Mouse (Mus musculus): ENCODE measurements at regions not wholly inside any gene's neighbourhood (a gene's known extent, or its start where the extent isn't known, plus 50 kb on each side); places are given as distances from the start of the nearest gene placed in this dataset.

DNA sequence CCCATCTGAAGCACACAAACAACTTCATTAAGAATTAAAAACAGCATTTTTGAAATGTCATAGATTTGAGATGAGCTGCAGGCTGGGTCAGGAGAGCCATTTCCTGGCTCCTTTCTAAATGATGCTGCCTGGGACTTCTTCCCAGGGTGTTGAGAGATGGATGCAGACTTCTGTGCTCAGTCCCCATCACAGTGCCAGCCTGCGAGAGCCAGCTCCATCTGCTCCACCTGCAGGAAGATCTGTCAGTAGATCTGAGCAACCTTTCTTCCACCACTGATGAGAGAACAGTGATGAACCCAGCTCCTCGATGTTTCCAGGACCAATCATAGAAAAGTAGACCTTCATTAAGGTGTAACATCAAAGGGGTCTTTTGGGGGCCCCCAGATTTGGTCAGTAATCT, 273.8 kb upstream of the Trpc7 start:
- 87% methylated on average over 2 of the region's 2 CpGs for WGBS
- no peak overlapping the region for H3K27ac ChIP-seq (replicated peaks)
- H3K4me3 ChIP-seq, result no peak overlapping the region
- ATAC-seq (ENCODE audit: low FRiP score, low read depth), result no peak
- no peak overlapping the region for H3K4me2 ChIP-seq
- H3K4me1 ChIP-seq (replicated peaks), result no peaks in the 10 kb centered on the region
- H3K9me3 ChIP-seq, result no peaks in the 10 kb centered on the region
- no peaks in the 10 kb centered on the region for H3K27me3 ChIP-seq
- H3K36me3 ChIP-seq, result no peaks in the 10 kb centered on the region
- H3K9ac ChIP-seq, result no peak overlapping the region

DNA sequence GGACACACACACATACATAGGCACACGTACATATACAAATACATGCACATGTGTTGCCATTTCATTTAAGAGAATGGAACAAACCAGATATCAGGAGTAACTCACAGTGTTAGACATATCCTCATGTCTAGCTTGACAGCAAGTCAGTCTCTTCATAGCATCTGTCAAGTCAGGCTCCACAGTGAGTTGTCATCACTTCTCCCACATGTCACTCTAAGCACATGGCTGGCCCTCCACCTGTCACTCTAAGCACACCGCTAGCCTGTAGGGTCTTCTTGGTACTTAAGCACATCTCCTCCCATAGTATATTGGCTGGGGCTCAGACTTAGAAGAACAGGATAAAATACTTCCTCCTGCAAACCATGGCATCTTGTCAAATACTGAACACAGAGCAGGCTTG, 269.6 kb upstream of the Trpc7 start:
- H3K36me3 ChIP-seq, result no peaks in the 10 kb centered on the region
- H3K4me1 ChIP-seq (replicated peaks), result no peaks in the 10 kb centered on the region
- H3K4me2 ChIP-seq, result no peak overlapping the region
- no peak overlapping the region for H3K4me3 ChIP-seq
- H3K27ac ChIP-seq (replicated peaks), result no peak overlapping the region
- no peaks in the 10 kb centered on the region for H3K27me3 ChIP-seq
- no peak for ATAC-seq (ENCODE audit: low FRiP score, low read depth)
- no peaks in the 10 kb centered on the region for H3K9me3 ChIP-seq
- H3K9ac ChIP-seq, result no peak overlapping the region
- WGBS, result 87% methylated on average over 2 of the region's 2 CpGs

DNA sequence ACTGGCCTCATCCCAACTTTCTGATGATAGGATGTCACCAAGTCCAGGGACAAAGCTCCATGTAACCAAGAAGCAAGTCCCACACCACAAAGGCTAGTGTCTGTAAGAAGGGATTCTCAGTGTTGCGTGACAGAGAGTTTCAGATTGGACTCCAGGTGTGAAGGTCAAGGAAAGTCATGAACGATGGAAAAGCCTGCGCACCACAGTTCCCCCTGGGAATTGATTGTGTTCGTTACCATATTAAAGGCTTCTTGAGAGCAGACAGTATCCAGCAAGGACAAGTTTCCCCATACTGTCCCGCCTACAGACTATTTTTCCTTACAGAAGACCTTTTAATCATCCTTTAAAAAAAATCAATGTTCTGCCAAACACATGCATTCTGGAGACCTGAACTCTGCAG, 257.0 kb upstream of the Trpc7 start:
- H3K4me3 ChIP-seq, result no peak overlapping the region
- H3K27ac ChIP-seq (replicated peaks), result no peak overlapping the region
- peaks cover 3% of the 10 kb centered on the region; the same call in 1 of the 2 replicates for H3K4me1 ChIP-seq (replicated peaks)
- H3K4me2 ChIP-seq, result no peak overlapping the region
- 46% methylated on average over 5 of the region's 5 CpGs for WGBS
- H3K9me3 ChIP-seq, result no peaks in the 10 kb centered on the region
- no peak overlapping the region for H3K9ac ChIP-seq
- no peaks in the 10 kb centered on the region for H3K27me3 ChIP-seq
- ATAC-seq (ENCODE audit: low FRiP score, low read depth), result no peak
- no peaks in the 10 kb centered on the region for H3K36me3 ChIP-seq

DNA sequence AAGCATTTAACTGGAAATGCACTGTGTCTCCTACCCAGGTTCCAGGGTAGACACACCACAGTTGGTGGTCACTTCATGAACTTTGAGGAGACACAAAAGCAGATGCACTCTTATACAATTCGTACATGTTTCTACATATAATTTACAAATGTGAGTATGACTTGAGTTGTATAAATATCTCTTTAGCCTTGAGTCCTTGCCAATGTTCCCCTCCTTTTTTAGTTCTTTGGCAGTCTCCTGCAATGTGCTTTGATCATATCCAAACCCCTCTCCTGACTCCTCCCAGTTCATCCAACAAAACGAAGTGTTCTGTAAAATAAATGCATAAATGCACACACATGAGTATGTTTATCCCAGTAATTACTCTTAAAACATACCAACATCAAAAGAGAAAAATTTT, 251.8 kb upstream of the Trpc7 start:
- H3K27ac ChIP-seq (replicated peaks), result no peak overlapping the region
- no peak overlapping the region for H3K9ac ChIP-seq
- H3K27me3 ChIP-seq, result no peaks in the 10 kb centered on the region
- no peaks in the 10 kb centered on the region for H3K9me3 ChIP-seq
- 78% methylated on average over 2 of the region's 2 CpGs for WGBS
- peaks cover 21% of the 10 kb centered on the region for H3K4me1 ChIP-seq (replicated peaks)
- no peak overlapping the region for H3K4me3 ChIP-seq
- H3K36me3 ChIP-seq, result no peaks in the 10 kb centered on the region
- ATAC-seq (ENCODE audit: low FRiP score, low read depth), result no peak
- H3K4me2 ChIP-seq, result no peak overlapping the region

DNA sequence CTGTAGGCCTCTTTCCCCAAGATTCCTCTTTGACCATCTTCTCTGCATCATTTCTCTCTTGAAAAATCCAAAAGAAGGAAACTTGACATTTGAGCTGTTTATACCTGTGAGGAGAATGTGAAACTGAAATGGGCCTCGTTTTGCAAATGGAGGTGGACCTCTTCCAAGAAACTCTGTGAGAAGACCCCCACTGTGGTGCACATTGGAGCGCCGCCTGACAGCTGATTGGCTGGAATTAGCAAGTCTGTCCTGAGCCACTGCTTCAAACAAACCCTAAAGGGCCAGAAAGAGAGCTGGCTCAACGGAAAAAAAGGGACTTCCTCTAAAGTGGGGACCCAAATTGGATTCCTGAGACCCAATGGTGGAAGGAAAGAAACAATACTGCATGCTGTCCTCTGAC, 250.9 kb upstream of the Trpc7 start:
- H3K4me1 ChIP-seq (replicated peaks), result peaks cover 24% of the 10 kb centered on the region
- no peaks in the 10 kb centered on the region for H3K36me3 ChIP-seq
- H3K27me3 ChIP-seq, result no peaks in the 10 kb centered on the region
- H3K4me3 ChIP-seq, result no peak overlapping the region
- 50% methylated on average over 4 of the region's 4 CpGs for WGBS
- H3K27ac ChIP-seq (replicated peaks), result no peak overlapping the region
- H3K4me2 ChIP-seq, result no peak overlapping the region
- H3K9me3 ChIP-seq, result no peaks in the 10 kb centered on the region
- no peak overlapping the region for H3K9ac ChIP-seq
- ATAC-seq (ENCODE audit: low FRiP score, low read depth), result no peak

DNA sequence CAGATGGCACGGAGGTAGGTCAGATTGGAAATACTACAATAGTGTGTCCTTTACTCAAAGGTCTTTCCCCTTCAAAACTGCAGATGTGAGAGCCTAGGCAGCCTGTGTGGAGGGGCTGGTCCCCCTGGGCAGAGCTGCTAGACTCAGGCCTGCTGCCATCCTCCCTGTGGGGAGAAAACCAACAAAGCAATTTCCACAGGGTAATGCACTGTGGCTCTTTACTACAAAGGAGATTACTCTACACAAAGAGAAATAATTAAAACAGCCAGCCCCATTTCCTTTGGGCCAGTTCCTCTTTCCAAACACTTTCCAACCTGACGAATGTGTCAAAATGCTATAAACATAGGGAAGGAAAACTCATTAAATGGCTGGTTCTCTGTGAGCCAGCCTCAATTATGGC, 250.0 kb upstream of the Trpc7 start:
- H3K4me1 ChIP-seq (replicated peaks), result peaks cover 24% of the 10 kb centered on the region
- H3K4me3 ChIP-seq, result no peak overlapping the region
- H3K27me3 ChIP-seq, result no peaks in the 10 kb centered on the region
- no peaks in the 10 kb centered on the region for H3K36me3 ChIP-seq
- H3K9me3 ChIP-seq, result no peaks in the 10 kb centered on the region
- 34% methylated on average over 2 of the region's 2 CpGs for WGBS
- no peak overlapping the region for H3K9ac ChIP-seq
- no peak overlapping the region for H3K27ac ChIP-seq (replicated peaks)
- no peak overlapping the region for H3K4me2 ChIP-seq
- ATAC-seq (ENCODE audit: low FRiP score, low read depth), result no peak

DNA sequence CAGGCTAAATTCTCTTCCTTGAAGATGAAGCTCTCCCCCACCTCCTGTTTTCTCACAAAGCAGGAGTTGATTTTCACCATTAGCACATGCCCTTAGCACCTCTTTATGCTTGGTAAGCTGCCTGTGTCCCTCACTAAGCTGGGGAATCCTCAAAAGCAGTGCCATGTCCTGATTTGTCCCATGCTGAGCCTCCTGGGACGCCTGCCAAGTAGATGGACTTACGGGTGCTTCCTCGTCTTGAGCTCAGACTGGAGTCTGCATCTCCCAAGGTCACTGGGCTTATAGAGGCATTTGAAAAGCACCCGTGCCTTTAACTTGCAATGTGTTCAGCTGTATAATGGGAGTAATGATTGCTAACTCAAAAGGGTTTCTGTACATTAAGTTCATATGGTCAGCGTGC, 247.1 kb upstream of the Trpc7 start:
- H3K9ac ChIP-seq, result no peak overlapping the region

DNA sequence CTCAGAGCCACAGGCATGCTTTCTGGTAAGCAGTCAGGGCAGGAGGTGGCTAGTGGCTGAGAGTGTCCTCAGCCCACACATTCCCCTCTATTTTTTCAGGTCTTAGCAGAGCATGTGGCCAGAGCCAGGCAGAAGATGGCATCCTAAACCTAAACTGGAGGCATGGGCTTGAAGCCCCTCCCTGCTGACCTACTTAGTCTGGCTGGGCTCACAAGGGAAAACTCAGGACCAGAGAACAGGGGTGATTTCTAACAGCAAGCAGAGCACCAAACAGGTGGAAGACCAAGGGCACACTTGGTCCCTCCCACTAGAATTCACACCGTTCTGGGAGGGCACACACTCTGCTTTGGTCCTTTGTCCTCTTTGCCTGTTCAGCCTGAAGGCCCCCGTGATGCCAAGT, 246.6 kb upstream of the Trpc7 start:
- H3K9ac ChIP-seq, result no peak overlapping the region
- no peak overlapping the region for H3K27ac ChIP-seq (replicated peaks)
- no peaks in the 10 kb centered on the region for H3K9me3 ChIP-seq
- no peaks in the 10 kb centered on the region for H3K27me3 ChIP-seq
- ATAC-seq (ENCODE audit: low FRiP score, low read depth), result no peak
- no peak overlapping the region for H3K4me2 ChIP-seq
- WGBS, result 24% methylated on average over 2 of the region's 2 CpGs
- H3K4me1 ChIP-seq (replicated peaks), result peaks cover 30% of the 10 kb centered on the region
- no peaks in the 10 kb centered on the region for H3K36me3 ChIP-seq
- H3K4me3 ChIP-seq, result no peak overlapping the region

More for the DNA sequence above, 247.1 kb upstream of the Trpc7 start:
- Histone ChIP-seq H3K27ac (replicated peaks) (no peak overlapping the region), H3K36me3 (no peaks in the 10 kb centered on the region), H3K4me1 (replicated peaks) (peaks cover 30% of the 10 kb centered on the region), H3K27me3 (no peaks in the 10 kb centered on the region), H3K9me3 (no peaks in the 10 kb centered on the region), H3K4me2 (no peak overlapping the region), H3K4me3 (no peak overlapping the region)
- 57% methylated on average over 5 of the region's 5 CpGs for WGBS
- ATAC-seq (ENCODE audit: low FRiP score, low read depth), result no peak

DNA sequence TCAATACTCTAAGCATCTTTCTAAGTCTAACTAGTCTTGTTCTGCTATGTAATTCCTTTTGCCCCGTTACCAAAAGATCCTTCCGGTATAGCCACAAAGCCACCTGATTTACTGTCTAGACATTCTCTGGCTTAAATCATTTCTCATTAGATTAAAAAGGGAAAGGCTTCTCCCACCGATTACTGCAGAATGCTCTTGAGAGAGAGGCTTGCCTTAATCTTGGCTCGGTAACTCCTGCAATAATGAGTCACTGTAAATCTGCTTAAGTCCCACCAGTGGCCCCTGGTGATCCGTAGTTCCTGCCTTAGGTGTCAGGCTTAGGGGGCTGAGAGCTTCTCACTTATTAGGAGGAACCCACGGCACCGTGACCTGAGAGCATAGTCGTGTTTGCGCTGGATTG, 220.1 kb upstream of the Trpc7 start:
- Histone ChIP-seq H3K27me3 (no peaks in the 10 kb centered on the region), H3K4me2 (no peak overlapping the region), H3K4me3 (no peak overlapping the region), H3K27ac (replicated peaks) (no peak overlapping the region), H3K4me1 (replicated peaks) (no peaks in the 10 kb centered on the region), H3K9me3 (no peaks in the 10 kb centered on the region), H3K36me3 (no peaks in the 10 kb centered on the region), H3K9ac (no peak overlapping the region)
- WGBS, result 65% methylated on average over 9 of the region's 9 CpGs
- ATAC-seq (ENCODE audit: low FRiP score, low read depth), result no peak

DNA sequence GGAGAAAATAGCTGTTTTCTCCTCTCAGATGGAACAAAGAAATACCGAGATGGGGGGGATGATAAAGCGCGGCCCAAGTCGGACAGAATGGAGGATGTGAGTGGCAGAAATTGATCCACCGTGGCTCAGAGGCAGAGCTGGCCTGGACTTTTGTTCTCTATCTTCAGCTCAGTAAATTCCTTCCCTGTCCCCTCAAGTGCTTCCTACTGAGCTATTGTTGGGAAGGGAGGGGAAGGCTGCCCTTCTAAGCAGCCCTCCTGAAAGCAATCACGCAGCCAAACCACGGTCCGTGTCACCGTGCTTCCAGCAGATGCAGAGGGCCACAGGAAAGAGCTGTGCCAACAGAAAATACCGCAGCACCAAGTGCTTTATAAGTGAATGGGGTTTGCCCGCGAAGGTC, 212.2 kb upstream of the Trpc7 start:
- no peak overlapping the region for H3K4me3 ChIP-seq
- peak overlapping the region; percentile 9; the same call in 1 of the 2 replicates for H3K4me2 ChIP-seq
- no peaks in the 10 kb centered on the region for H3K36me3 ChIP-seq
- no peak overlapping the region for H3K9ac ChIP-seq
- no peak for ATAC-seq (ENCODE audit: low FRiP score, low read depth)
- peaks cover 23% of the 10 kb centered on the region for H3K4me1 ChIP-seq (replicated peaks)
- WGBS, result 1% methylated on average over 12 of the region's 12 CpGs
- H3K27ac ChIP-seq (replicated peaks), result peak overlapping the region; percentile 25; the same call in 1 of the 2 replicates
- no peaks in the 10 kb centered on the region for H3K27me3 ChIP-seq
- H3K9me3 ChIP-seq, result no peaks in the 10 kb centered on the region

DNA sequence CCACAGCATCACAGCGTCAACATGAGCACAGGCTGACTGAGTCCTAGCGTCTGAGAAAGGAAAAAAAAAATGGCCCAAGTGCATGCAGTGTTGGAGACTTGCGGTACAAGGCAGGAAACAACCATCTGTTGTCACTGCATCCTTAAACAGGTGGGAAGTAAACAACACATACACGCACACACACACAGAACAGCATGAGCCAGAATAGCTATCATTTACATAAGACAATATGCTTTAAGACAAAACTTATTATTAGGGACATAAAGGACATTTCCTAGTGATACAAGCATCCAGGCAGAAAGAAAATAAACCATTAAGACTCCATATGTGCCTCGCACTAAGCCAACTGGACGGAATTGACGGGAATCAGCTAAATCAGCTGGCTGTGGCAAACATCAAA, 203.8 kb upstream of the Trpc7 start:
- Histone ChIP-seq H3K27ac (replicated peaks) (no peak overlapping the region), H3K9me3 (no peaks in the 10 kb centered on the region), H3K9ac (no peak overlapping the region), H3K36me3 (no peaks in the 10 kb centered on the region), H3K27me3 (no peaks in the 10 kb centered on the region), H3K4me2 (no peak overlapping the region), H3K4me1 (replicated peaks) (0 out of 2 replicates have a peak, but pooled peaks cover 5% of the 10 kb centered on the region), H3K4me3 (no peak overlapping the region)
- ATAC-seq (ENCODE audit: low FRiP score, low read depth), result no peak
- WGBS, result 75% methylated on average over 7 of the region's 7 CpGs

DNA sequence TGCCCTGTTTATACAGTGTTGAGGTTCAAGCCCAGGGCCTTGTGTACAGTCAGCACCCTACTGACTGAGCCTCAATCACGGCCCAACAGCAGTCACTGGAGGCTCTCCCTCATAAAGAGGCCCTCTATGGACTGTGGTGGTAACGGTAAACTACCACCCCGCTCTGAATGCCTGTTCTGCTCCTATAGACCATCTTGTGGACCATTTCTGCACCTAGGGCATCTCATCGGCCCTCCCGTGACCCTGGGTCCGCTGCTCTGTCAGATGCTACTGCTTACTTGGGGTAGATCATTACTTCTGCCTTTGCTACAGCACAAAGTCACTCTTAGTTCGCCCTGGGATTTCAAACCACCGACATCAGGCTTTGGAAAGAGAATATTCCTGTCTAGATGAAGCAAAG, 196.1 kb upstream of the Trpc7 start:
- no peak overlapping the region for H3K4me2 ChIP-seq
- no peak overlapping the region for H3K27ac ChIP-seq (replicated peaks)
- H3K4me3 ChIP-seq, result no peak overlapping the region
- no peak for ATAC-seq (ENCODE audit: low FRiP score, low read depth)
- no peak overlapping the region for H3K9ac ChIP-seq
- WGBS, result 89% methylated on average over 8 of the region's 8 CpGs
- no peaks in the 10 kb centered on the region for H3K27me3 ChIP-seq
- H3K36me3 ChIP-seq, result no peaks in the 10 kb centered on the region
- H3K4me1 ChIP-seq (replicated peaks), result peaks cover 12% of the 10 kb centered on the region
- H3K9me3 ChIP-seq, result no peaks in the 10 kb centered on the region

DNA sequence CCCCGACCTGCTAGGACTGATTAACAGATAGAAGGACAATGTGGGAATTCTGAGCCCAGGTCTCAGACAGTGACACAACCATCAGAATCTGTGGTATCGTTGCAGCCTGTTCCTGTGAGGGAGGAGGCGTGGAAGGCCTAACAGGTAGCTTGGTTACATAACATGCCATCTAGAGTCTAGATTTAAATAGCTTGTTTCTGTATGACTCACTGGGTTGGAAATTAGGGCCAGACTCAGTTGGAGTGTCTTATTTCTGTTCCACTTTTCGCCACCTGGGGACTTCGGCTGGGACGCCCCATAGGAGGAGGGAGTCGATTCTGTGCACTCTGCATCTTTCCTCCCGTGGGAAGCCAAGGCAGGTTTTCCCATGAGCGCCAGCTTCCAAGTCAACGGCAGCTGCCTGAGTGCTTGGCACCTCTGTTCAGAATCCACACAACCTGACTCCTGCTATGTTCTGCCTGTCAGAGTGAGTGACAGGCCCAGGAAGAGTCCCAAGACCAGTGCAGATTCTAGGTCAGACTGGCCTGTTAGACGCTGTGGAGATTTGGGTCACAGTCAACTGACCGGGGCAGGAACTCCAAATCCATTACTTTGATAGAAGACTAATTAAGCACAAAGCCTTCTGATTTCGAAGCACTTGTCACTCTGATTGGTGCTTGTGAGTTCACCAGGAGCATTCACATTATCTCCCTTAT, 193.7 kb upstream of the Trpc7 start:
- H3K9me3 ChIP-seq, result no peaks in the 10 kb centered on the region
- no peak for ATAC-seq (ENCODE audit: low FRiP score, low read depth)
- no peak overlapping the region for H3K4me3 ChIP-seq
- no peaks in the 10 kb centered on the region for H3K36me3 ChIP-seq
- H3K9ac ChIP-seq, result no peak overlapping the region
- peaks cover 12% of the 10 kb centered on the region for H3K4me1 ChIP-seq (replicated peaks)
- no peak overlapping the region for H3K4me2 ChIP-seq
- no peaks in the 10 kb centered on the region for H3K27me3 ChIP-seq
- H3K27ac ChIP-seq (replicated peaks), result no peak overlapping the region
- WGBS, result 87% methylated on average over 13 of the region's 13 CpGs

Measured in hindbrain, embryonic 15.5 days (tissue).